Mouse (Mus musculus) intestine, embryonic 16.5 days (tissue): ENCODE data around the gene Psmb8. TPM values are rescaled to one million over a fixed set of nuclear protein-coding genes. Genes with fewer than 3 reads are reported as not detected.
A peak's percentile ranks its signal among the peaks of the same experiment; 100 is the strongest.

Experiments used
- ATAC-seq: fragments of 200-750 bp; cut with Nextera tagmentation; 2 replicates; pipeline ENCODE4 v1.8.0; 2017; ENCODE audit warnings: moderate TSS enrichment, moderate library complexity
- H3K27ac ChIP-seq: fragments of 300-500 bp; sonication (generic); 2 replicates; pipeline ENCODE4 v1.5.1; 2014; ENCODE audit warnings: mild to moderate bottlenecking, low read length
- H3K27me3 ChIP-seq: fragments of 300-500 bp; sonication (generic); replicated peaks from 2 replicates; pipeline ENCODE4 v1.6.1; 2014; ENCODE audit warnings: low read length, control low read depth, mixed read lengths; ENCODE audit not compliant: control insufficient read depth, insufficient read depth
- H3K36me3 ChIP-seq: fragments of 300-500 bp; sonication (generic); 2 replicates; pipeline ENCODE4 v1.6.1; 2014; ENCODE audit warnings: low read length, control low read depth; ENCODE audit not compliant: control insufficient read depth, insufficient read depth
- H3K4me1 ChIP-seq: fragments of 300-500 bp; sonication (generic); 2 replicates; pipeline ENCODE4 v1.6.1; 2014; ENCODE audit warnings: low read length, control low read depth, mixed read lengths; ENCODE audit not compliant: control insufficient read depth, insufficient read depth
- H3K4me2 ChIP-seq: fragments of 300-500 bp; sonication (generic); 2 replicates; pipeline ENCODE4 v1.6.1; 2014; ENCODE audit warnings: low read depth, low read length, control low read depth
- H3K4me3 ChIP-seq: fragments of 300-500 bp; sonication (generic); 2 replicates; pipeline ENCODE4 v1.5.1; 2014; ENCODE audit warnings: mild to moderate bottlenecking, low read length
- H3K9ac ChIP-seq: fragments of 300-500 bp; sonication (generic); 2 replicates; pipeline ENCODE4 v1.6.1; 2014; ENCODE audit warnings: low read depth, low read length
- H3K9me3 ChIP-seq: fragments of 300-500 bp; sonication (generic); 2 replicates; pipeline ENCODE4 v1.6.1; 2016; ENCODE audit warnings: low read length, control low read depth; ENCODE audit not compliant: control insufficient read depth
- WGBS: fragments of 180-500 bp; shearing (Covaris S2); extraction: QIAGEN DNeasy Blood & Tissue Kit; methylation state at CpG from one replicate; pipeline ENCODE4 v1.1.7; 2014; 5-methylcytosine and 5-hydroxymethylcytosine counted together
- polyA plus RNA-seq: library from polyadenylated mRNA; unstranded; fragments of >200 nt; fragmentation: Nextera tagmentation; extraction: Ambion mirVana; gene quantifications from 2 replicates; pipeline ENCODE4 v1.2.1, GENCODE M21; 2015

Psmb8 gene
- polyA plus RNA-seq, 1 experiment from 2014 or later: 20.7 TPM

DNA sequence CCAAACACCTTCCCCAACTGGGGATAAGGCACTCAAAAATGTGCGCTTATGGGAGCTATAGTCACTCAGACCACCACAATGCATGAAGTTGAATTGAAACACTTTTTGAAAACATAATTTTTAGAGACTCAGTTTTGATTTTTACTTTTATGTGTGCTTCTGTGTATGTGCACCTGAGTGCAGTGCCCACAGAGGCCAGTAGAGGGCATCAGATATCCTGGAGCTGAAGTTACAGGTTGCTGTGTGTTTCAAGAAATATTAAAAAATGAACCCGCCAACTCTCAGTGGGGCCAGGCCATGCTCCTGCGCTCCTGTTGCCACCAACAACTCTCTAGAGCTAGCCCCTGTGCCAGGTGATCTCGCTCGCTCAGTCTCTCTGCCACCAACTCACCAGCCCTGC lies 25.0 kb upstream of the Psmb8 start:
- Histone ChIP-seq H3K4me2 (no peak overlapping the region), H3K36me3 (no peaks in the 10 kb centered on the region), H3K27ac (no peak overlapping the region), H3K4me3 (no peak overlapping the region), H3K9ac (no peak overlapping the region), H3K27me3 (no peaks in the 10 kb centered on the region), H3K9me3 (peaks cover 16% of the 10 kb centered on the region), H3K4me1 (no peaks in the 10 kb centered on the region)
- no peak for ATAC-seq
- WGBS: 96% methylated on average over 5 of the region's 5 CpGs

DNA sequence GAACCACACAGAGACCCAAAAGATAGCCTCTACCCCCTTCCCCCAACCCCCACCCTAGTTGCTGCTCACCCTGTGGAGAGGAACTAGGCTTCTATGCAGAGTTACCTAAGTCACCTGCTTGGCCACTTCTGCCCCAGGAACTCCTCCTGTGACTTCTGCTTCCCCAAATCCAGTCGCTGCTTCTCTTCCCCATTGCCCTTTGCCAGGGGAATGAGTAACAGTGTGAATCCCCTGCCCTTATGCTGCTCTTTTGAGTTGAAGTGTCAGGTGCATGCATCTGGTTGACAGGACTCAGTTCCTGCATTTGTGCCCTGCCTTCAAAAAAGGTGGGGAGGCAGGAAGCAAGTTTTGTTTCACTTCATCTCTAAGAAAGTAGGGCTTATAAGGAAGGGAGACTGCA lies 23.4 kb upstream of the Psmb8 start:
- Histone ChIP-seq H3K27me3 (no peaks in the 10 kb centered on the region), H3K27ac (no peak overlapping the region), H3K4me2 (no peak overlapping the region), H3K36me3 (no peaks in the 10 kb centered on the region), H3K4me1 (no peaks in the 10 kb centered on the region), H3K9me3 (peaks cover 16% of the 10 kb centered on the region), H3K9ac (no peak overlapping the region), H3K4me3 (no peak overlapping the region)
- no peak for ATAC-seq
- 48% methylated on average over 1 of the region's 1 CpGs for WGBS

DNA sequence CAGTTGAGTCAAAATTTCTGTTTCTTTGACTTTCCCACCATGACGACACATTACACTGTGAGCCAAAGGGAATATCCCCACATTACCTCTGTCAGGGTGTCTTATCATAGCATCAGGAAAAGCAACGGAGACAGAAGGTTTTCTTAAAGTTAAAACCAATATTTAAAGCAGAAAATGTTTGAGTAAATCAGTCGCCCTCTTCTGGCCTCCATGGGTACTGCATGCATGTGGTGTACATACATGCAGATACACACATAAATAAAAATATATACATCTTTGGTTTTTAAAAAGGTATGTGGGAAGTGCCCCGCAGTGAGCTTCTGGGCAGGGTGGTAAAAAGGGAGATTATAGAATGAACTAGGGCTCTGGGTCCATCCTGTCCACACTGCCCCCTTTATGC lies 20.3 kb upstream of the Psmb8 start:
- ATAC-seq: no peak
- Histone ChIP-seq H3K9me3 (peaks cover 16% of the 10 kb centered on the region), H3K9ac (no peak overlapping the region), H3K27me3 (no peaks in the 10 kb centered on the region), H3K4me3 (no peak overlapping the region), H3K4me2 (no peak overlapping the region), H3K36me3 (no peaks in the 10 kb centered on the region), H3K27ac (no peak overlapping the region), H3K4me1 (no peaks in the 10 kb centered on the region)
- 66% methylated on average over 4 of the region's 4 CpGs for WGBS

- ATAC-seq: no peak
- WGBS: 51% methylated on average over 6 of the region's 6 CpGs
- Histone ChIP-seq H3K4me1 (no peaks in the 10 kb centered on the region), H3K9me3 (0 out of 2 replicates have a peak, but pooled peaks cover 9% of the 10 kb centered on the region), H3K27ac (no peak overlapping the region), H3K9ac (no peak overlapping the region), H3K4me2 (no peak overlapping the region), H3K27me3 (no peaks in the 10 kb centered on the region), H3K36me3 (no peaks in the 10 kb centered on the region), H3K4me3 (no peak overlapping the region)
These were observed 18.5 kb upstream of the Psmb8 start for GRCm38 (mm10) chr17:34179019-34179418.

DNA sequence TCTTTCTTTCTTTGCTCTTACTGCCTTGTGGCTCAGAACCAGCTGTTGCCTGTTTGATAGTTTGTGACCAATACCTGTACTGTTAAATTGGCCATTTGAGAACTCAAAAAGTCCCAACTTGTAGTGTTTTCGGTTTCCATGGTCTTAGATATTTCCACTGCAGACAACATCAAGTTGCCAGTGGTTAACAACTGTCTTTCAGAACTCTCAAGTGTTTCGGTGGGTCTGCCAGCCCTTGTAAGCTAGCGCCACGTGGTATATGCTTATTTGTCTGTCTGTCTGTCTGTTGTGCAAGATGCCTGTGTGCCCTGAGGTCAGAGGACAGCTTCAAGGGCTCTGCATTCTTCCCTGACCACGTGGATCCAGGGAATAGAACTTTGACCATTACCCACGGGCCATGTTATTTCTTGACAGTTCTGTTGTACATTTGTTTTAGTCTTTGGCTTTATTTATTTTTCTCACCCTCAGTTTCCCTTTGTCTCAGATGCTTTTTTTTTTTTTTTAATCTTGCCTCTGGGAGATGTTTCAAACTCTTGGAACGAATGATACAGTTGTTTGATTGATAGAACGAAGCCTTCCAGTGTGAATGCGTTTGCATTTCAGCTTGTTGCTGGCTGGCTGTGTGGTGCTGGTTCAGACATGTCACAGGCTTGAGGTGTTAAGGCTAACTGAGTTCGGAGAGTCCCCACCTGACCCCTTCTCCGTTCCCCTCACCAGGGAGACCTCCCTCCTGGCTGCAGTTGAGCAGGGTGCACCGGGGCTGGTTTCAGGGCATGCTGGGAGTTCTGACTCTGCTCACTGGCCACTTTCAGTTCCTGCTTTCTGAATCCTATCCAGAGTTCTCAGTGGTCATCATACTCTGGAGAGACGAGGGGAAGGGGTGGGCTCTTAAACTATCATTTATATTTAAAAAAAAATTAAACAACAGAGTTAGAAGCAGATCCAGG lies 17.3 kb upstream of the Psmb8 start:
- Histone ChIP-seq H3K4me3 (no peak overlapping the region), H3K4me1 (no peaks in the 10 kb centered on the region), H3K27me3 (no peaks in the 10 kb centered on the region), H3K4me2 (no peak overlapping the region), H3K9me3 (0 out of 2 replicates have a peak, but pooled peaks cover 9% of the 10 kb centered on the region), H3K27ac (no peak overlapping the region), H3K9ac (no peak overlapping the region), H3K36me3 (no peaks in the 10 kb centered on the region)
- no peak for ATAC-seq
- 67% methylated on average over 13 of the region's 13 CpGs for WGBS

GRCm38 (mm10) chr17:34183564-34184219 lies 13.8 kb upstream of the Psmb8 start:
- no peak overlapping the region for H3K27ac ChIP-seq
- H3K27me3 ChIP-seq: no peaks in the 10 kb centered on the region; the same call in 1 of the 2 replicates
- H3K4me2 ChIP-seq: no peak overlapping the region
- ATAC-seq: no peak
- H3K4me1 ChIP-seq: peaks cover 13% of the 10 kb centered on the region
- H3K4me3 ChIP-seq: no peak overlapping the region
- H3K9me3 ChIP-seq: no peaks in the 10 kb centered on the region
- WGBS: 65% methylated on average over 15 of the region's 15 CpGs
- no peak overlapping the region for H3K9ac ChIP-seq
- no peaks in the 10 kb centered on the region for H3K36me3 ChIP-seq

GRCm38 (mm10) chr17:34185526-34185925 lies 12.0 kb upstream of the Psmb8 start:
- H3K27me3 ChIP-seq: no peaks in the 10 kb centered on the region; the same call in 1 of the 2 replicates
- H3K9ac ChIP-seq: no peak overlapping the region
- ATAC-seq: no peak
- no peaks in the 10 kb centered on the region for H3K36me3 ChIP-seq
- peaks cover 13% of the 10 kb centered on the region for H3K4me1 ChIP-seq
- H3K4me2 ChIP-seq: no peak overlapping the region
- H3K9me3 ChIP-seq: no peaks in the 10 kb centered on the region
- no peak overlapping the region for H3K4me3 ChIP-seq
- 87% methylated on average over 9 of the region's 9 CpGs for WGBS
- no peak overlapping the region for H3K27ac ChIP-seq

DNA sequence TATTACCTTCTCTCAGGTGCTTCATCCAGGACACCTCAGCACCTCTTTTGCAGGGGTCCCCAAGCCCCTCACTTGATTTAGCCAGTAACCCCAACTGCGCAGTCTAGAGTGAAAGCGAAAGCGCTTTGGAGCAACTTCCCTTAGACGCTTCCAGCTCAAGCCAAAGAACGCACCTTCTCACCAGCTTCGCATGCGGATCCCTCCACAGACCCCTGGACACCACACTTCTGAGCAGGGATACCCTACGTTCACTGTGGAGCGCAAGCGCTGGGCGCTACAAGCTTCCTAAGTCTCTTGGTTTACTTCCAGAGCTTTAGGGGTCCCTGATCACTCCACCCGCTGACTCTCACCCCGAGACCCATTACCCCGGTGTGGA lies 10.6 kb upstream of the Psmb8 start:
- Histone ChIP-seq H3K9me3 (no peaks in the 10 kb centered on the region), H3K4me1 (peaks cover 13% of the 10 kb centered on the region), H3K4me3 (peak overlapping the region; percentile 62), H3K27me3 (no peaks in the 10 kb centered on the region; the same call in 1 of the 2 replicates), H3K9ac (peak overlapping the region; percentile 78), H3K36me3 (no peaks in the 10 kb centered on the region), H3K27ac (no peak overlapping the region), H3K4me2 (peak overlapping the region; percentile 97)
- 3% methylated on average over 14 of the region's 14 CpGs for WGBS
- ATAC-seq: peak; percentile 52

GRCm38 (mm10) chr17:34187261-34187916 lies 10.1 kb upstream of the Psmb8 start, which contains the start of the genes Tap1 and Psmb9:
Gene Tap1 (plus strand): TSS chr17:34187553.
Gene Psmb9 (minus strand): TSS chr17:34187764.
- peak; percentile 98 for ATAC-seq
- peak within 1 kb of the TSS; percentile 97 for H3K4me2 ChIP-seq
- H3K4me3 ChIP-seq: peak within 1 kb of the TSS; percentile 62
- H3K9me3 ChIP-seq: no peaks in the 10 kb centered on the region
- H3K9ac ChIP-seq: peak within 1 kb of the TSS; percentile 78
- peak within 1 kb of the TSS; percentile 78 for H3K27ac ChIP-seq
- H3K36me3 ChIP-seq: no peaks in the 10 kb centered on the region
- H3K4me1 ChIP-seq: peaks cover 13% of the 10 kb centered on the region
- H3K27me3 ChIP-seq: no peaks in the 10 kb centered on the region; the same call in 1 of the 2 replicates
- under 1% methylated on average over 46 of the region's 46 CpGs for WGBS
